Mouse (Mus musculus) ES-Bruce4 (cell line): ENCODE data around the gene Cacna1d.

Source experiments
- CTCF ChIP-seq: IDR thresholded peaks from one replicate; pipeline ENCODE4 v1.8.1; 2011; ENCODE audit warnings: low read depth, low read length
- EP300 ChIP-seq: IDR thresholded peaks from 2 replicates; pipeline ENCODE4 v1.6.1; 2011; ENCODE audit warnings: low read depth, low read length; ENCODE audit not compliant: insufficient read depth
- POLR2A ChIP-seq: IDR thresholded peaks from one replicate; pipeline ENCODE4 v1.8.1; 2011; ENCODE audit warnings: low read length; ENCODE audit not compliant: insufficient read depth

- TF ChIP-seq POLR2A: no peak
- TF ChIP-seq CTCF: no peak
- no peak for TF ChIP-seq EP300
These were observed 496.3 kb downstream of the Cacna1d start for GRCm38 (mm10) chr14:29994976-29995375.
